Mouse (Mus musculus) spleen, embryonic (tissue): ENCODE data around the gene Nuf2.

ENCODE experiments used
- CTCF ChIA-PET: fragments of 350-600 bp; sonication (Branson Sonifier 250); formaldehyde crosslinking; loops from one replicate; lab custom pipeline; 2022; lab: Charles Lee

The Nuf2 gene

GRCm38 (mm10) chr1:169471185-169471584 lies 60.1 kb downstream of the Nuf2 start:
- CTCF ChIA-PET, result no interaction called here

GRCm38 (mm10) chr1:169467791-169468190 lies 63.5 kb downstream of the Nuf2 start:
- CTCF ChIA-PET, result interaction anchor here (0.6 kb wide), 1 partner anchor 12 kb away, joined by 3 read pairs; no protein-coding TSS in a partner anchor

GRCm38 (mm10) chr1:169462386-169463115 lies 68.7 kb downstream of the Nuf2 start:
- CTCF ChIA-PET, result no interaction called here

GRCm38 (mm10) chr1:169459071-169459782 lies 72.0 kb downstream of the Nuf2 start:
- CTCF ChIA-PET, result no interaction called here
